Mouse (Mus musculus) midbrain, embryonic 11.5 days (tissue): ENCODE data around the gene Oxld1. TPM values are rescaled to one million over a fixed set of nuclear protein-coding genes. Genes with fewer than 3 reads are reported as not detected.
"Not testable (repeated sequence)": the region's sequence is repeated elsewhere in the genome, so short reads cannot be mapped to it uniquely, and the experiment has no call there.

Experiments used
- ATAC-seq: fragments of 200-750 bp; cut with Nextera tagmentation; 2 replicates; pipeline ENCODE4 v1.8.0; 2017; ENCODE audit warnings: moderate TSS enrichment, moderate library complexity; ENCODE audit not compliant: low FRiP score
- DNase-seq: peaks from one replicate; pipeline ENCODE4 v3.0.0; 2015; ENCODE audit warnings: low spot score; ENCODE audit errors: missing footprints
- H3K27ac ChIP-seq: fragments of 300-500 bp; sonication (generic); 2 replicates; pipeline ENCODE4 v1.5.1; 2014; ENCODE audit warnings: low read depth, low read length
- H3K27me3 ChIP-seq: fragments of 300-500 bp; sonication (generic); 2 replicates; pipeline ENCODE4 v1.6.1; 2014; ENCODE audit warnings: mild to moderate bottlenecking, low read length, moderate library complexity, mixed read lengths; ENCODE audit not compliant: control insufficient read depth, insufficient read depth
- H3K36me3 ChIP-seq: fragments of 300-500 bp; sonication (generic); 2 replicates; pipeline ENCODE4 v1.6.1; 2014; ENCODE audit warnings: mild to moderate bottlenecking, low read length, moderate library complexity, mixed read lengths; ENCODE audit not compliant: control insufficient read depth, insufficient read depth
- H3K4me1 ChIP-seq: fragments of 300-500 bp; sonication (generic); 2 replicates; pipeline ENCODE4 v1.6.1; 2014; ENCODE audit warnings: low read length; ENCODE audit not compliant: control insufficient read depth, insufficient read depth
- H3K4me2 ChIP-seq: fragments of 300-500 bp; sonication (generic); 2 replicates; pipeline ENCODE4 v1.6.1; 2014; ENCODE audit warnings: mild to moderate bottlenecking, moderate library complexity
- H3K4me3 ChIP-seq: fragments of 300-500 bp; sonication (generic); 2 replicates; pipeline ENCODE4 v1.5.1; 2014; ENCODE audit warnings: low read depth, low read length
- H3K9ac ChIP-seq: fragments of 300-500 bp; sonication (generic); 2 replicates; pipeline ENCODE4 v1.6.1; 2014; ENCODE audit warnings: low read length
- H3K9me3 ChIP-seq: fragments of 300-500 bp; sonication (generic); 2 replicates; pipeline ENCODE4 v1.6.1; 2016; ENCODE audit warnings: low read length; ENCODE audit not compliant: control insufficient read depth
- WGBS: fragments of 180-500 bp; shearing (Covaris S2); extraction: QIAGEN DNeasy Blood & Tissue Kit; methylation state at CpG from one replicate; pipeline ENCODE4 v1.1.7; 2014; 5-methylcytosine and 5-hydroxymethylcytosine counted together
- polyA plus RNA-seq: library from polyadenylated mRNA; unstranded; fragments of >200 nt; fragmentation: Nextera tagmentation; extraction: Ambion mirVana; gene quantifications from 2 replicates; pipeline ENCODE4 v1.2.1, GENCODE M21; 2014

Oxld1 gene
- polyA plus RNA-seq, 1 experiment from 2014 or later, result 10.4 TPM

GRCm38 (mm10) chr11:120418592-120418991 is 39.3 kb downstream of the Oxld1 start:
- no peaks in the 10 kb centered on the region for H3K4me1 ChIP-seq
- peaks cover 29% of the 10 kb centered on the region for H3K36me3 ChIP-seq
- WGBS, result 100% methylated on average over 1 of the region's 1 CpGs
- DNase-seq (no peak), ATAC-seq (no peak)
- no peak overlapping the region for H3K9ac ChIP-seq
- H3K27me3 ChIP-seq, result no peaks in the 10 kb centered on the region
- no peak overlapping the region for H3K4me3 ChIP-seq
- H3K27ac ChIP-seq, result no peak overlapping the region
- no peak overlapping the region for H3K4me2 ChIP-seq
- no peaks in the 10 kb centered on the region for H3K9me3 ChIP-seq

GRCm38 (mm10) chr11:120417852-120418251 is 40.0 kb downstream of the Oxld1 start:
- no peak overlapping the region for H3K9ac ChIP-seq
- 96% methylated on average over 7 of the region's 7 CpGs for WGBS
- H3K9me3 ChIP-seq, result no peaks in the 10 kb centered on the region
- H3K27ac ChIP-seq, result no peak overlapping the region
- ATAC-seq (no peak), DNase-seq (peak; percentile 23)
- no peak overlapping the region for H3K4me3 ChIP-seq
- H3K4me1 ChIP-seq, result no peaks in the 10 kb centered on the region
- H3K36me3 ChIP-seq, result peaks cover 33% of the 10 kb centered on the region
- no peaks in the 10 kb centered on the region for H3K27me3 ChIP-seq
- H3K4me2 ChIP-seq, result no peak overlapping the region

GRCm38 (mm10) chr11:120413621-120414020 is 44.2 kb downstream of the Oxld1 start:
- H3K27me3 ChIP-seq, H3K9ac ChIP-seq, H3K4me3 ChIP-seq, H3K27ac ChIP-seq, H3K4me1 ChIP-seq, ATAC-seq, H3K9me3 ChIP-seq, H3K4me2 ChIP-seq: not testable (repeated sequence)
- peaks cover 54% of the 10 kb centered on the region for H3K36me3 ChIP-seq
- WGBS, result 98% methylated on average over 7 of the region's 10 CpGs
- peak; percentile 62 for DNase-seq

Other genes with a start within 250 kb of the Oxld1 start
- 17.6 and 20.6 TPM in 2 replicates for gene Bahcc1, start 225.1 kb downstream of the Oxld1 start, polyA plus RNA-seq
- 2,965 and 3,081 TPM in 2 replicates for gene Actg1, start 109.5 kb downstream of the Oxld1 start, polyA plus RNA-seq
- gene Fscn2, start 96.5 kb downstream of the Oxld1 start, polyA plus RNA-seq, result 1.4 TPM in 2 replicates
- gene Faap100, start 79.3 kb downstream of the Oxld1 start, polyA plus RNA-seq, result 25.3 and 29.2 TPM in 2 replicates
- 41.0 and 44.7 TPM in 2 replicates for gene Nploc4, start 20.4 kb downstream of the Oxld1 start, polyA plus RNA-seq
- gene Tspan10, start 15.4 kb downstream of the Oxld1 start, polyA plus RNA-seq, result not detected in 2 replicates
- gene Pde6g, start 4.6 kb downstream of the Oxld1 start, polyA plus RNA-seq, result 0.40 and 0.41 TPM in 2 replicates
- gene Ccdc137, start within 50 bp of the Oxld1 start, polyA plus RNA-seq, result 25.4 and 25.6 TPM in 2 replicates
- gene Arl16, start 9.5 kb upstream of the Oxld1 start, polyA plus RNA-seq, result 48.0 and 53.0 TPM in 2 replicates
- 137 and 152 TPM in 2 replicates for gene Mrpl12, start 26.5 kb upstream of the Oxld1 start, polyA plus RNA-seq
- 30.0 and 38.7 TPM in 2 replicates for gene Slc25a10, start 33.8 kb upstream of the Oxld1 start, polyA plus RNA-seq
- 0.11 TPM in 1 of 2 replicates, not detected in the other for gene Gcgr, start 72.6 kb upstream of the Oxld1 start, polyA plus RNA-seq
- gene Mcrip1, start 91.7 kb upstream of the Oxld1 start, polyA plus RNA-seq, result 232 and 237 TPM in 2 replicates
- gene Ppp1r27, start 93.1 kb upstream of the Oxld1 start, polyA plus RNA-seq, result not detected in 2 replicates
- gene P4hb, start 115.2 kb upstream of the Oxld1 start, polyA plus RNA-seq, result 492 and 493 TPM in 2 replicates
- gene Arhgdia, start 123.6 kb upstream of the Oxld1 start, polyA plus RNA-seq, result 521 and 583 TPM in 2 replicates
- gene Alyref, start 140.3 kb upstream of the Oxld1 start, polyA plus RNA-seq, result 820 and 827 TPM in 2 replicates
- 178 and 204 TPM in 2 replicates for gene Anapc11, start 140.4 kb upstream of the Oxld1 start, polyA plus RNA-seq
- 0.38 TPM in 1 of 2 replicates, not detected in the other for gene Npb, start 150.4 kb upstream of the Oxld1 start, polyA plus RNA-seq
- gene Pcyt2, start 159.9 kb upstream of the Oxld1 start, polyA plus RNA-seq, result 89.4 and 101 TPM in 2 replicates
- gene Sirt7, start 167.2 kb upstream of the Oxld1 start, polyA plus RNA-seq, result 29.5 and 33.2 TPM in 2 replicates
- 18.0 and 19.7 TPM in 2 replicates for gene Mafg, start 175.5 kb upstream of the Oxld1 start, polyA plus RNA-seq
- 32.4 and 32.8 TPM in 2 replicates for gene Pycr1, start 185.7 kb upstream of the Oxld1 start, polyA plus RNA-seq
- 0.36 and 0.57 TPM in 2 replicates for gene Myadml2, start 190.1 kb upstream of the Oxld1 start, polyA plus RNA-seq
- gene Notum, start 203.1 kb upstream of the Oxld1 start, polyA plus RNA-seq, result 0.90 and 1.4 TPM in 2 replicates
- gene Aspscr1, start 214.9 kb upstream of the Oxld1 start, polyA plus RNA-seq, result 101 and 113 TPM in 2 replicates